Mouse (Mus musculus) spleen, postnatal 10 days (tissue): ENCODE data around the gene Tmem189.
"Not testable (repeated sequence)": the region's sequence is repeated elsewhere in the genome, so short reads cannot be mapped to it uniquely, and the experiment has no call there.

ENCODE experiments used
- DNase-seq, 2 experiments: peaks; one replicate each; pipeline ENCODE4 v3.0.0; 2021 to 2022; ENCODE audit warnings: low spot score in 2 of 2

Tmem189 gene

DNA sequence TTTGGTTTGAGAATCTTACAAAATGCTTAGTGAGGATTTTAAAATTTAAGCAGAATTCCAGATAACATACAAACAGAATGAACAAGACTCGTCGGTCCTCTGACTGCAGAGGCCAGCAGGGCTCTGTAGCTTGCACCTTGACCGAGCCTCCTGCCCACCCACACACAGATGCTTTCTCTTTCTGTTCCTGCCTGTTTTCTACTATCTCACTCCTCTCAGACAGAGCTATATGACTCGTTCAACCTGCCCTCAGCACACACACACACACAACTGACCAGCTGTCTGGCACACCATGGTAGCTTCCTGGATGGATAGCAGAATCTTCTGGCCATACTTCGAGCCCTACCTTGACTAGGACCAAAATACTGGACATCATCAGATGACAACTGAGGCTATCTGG, 66.7 kb downstream of the Tmem189 start:
- no peak for DNase-seq

DNA sequence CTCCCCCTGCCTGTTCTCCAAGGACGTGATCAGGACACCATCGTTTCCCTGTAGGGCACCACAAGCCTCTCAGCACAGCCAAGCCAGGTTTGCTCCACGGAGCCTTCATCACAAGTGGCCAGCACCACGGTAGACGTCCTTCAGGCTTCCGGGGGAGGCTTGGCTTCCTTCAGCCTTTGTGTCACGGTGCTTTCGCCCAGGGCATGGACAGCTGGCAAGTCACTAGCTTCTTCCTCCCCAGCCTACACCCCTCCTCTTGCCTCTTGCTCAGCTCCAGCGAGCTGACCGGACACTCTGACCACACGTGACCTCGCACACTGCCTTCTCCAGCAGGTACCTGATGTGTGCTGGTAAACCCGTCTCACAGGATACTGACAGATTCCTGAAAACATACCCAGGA, 67.3 kb downstream of the Tmem189 start:
- no peak for DNase-seq

DNA sequence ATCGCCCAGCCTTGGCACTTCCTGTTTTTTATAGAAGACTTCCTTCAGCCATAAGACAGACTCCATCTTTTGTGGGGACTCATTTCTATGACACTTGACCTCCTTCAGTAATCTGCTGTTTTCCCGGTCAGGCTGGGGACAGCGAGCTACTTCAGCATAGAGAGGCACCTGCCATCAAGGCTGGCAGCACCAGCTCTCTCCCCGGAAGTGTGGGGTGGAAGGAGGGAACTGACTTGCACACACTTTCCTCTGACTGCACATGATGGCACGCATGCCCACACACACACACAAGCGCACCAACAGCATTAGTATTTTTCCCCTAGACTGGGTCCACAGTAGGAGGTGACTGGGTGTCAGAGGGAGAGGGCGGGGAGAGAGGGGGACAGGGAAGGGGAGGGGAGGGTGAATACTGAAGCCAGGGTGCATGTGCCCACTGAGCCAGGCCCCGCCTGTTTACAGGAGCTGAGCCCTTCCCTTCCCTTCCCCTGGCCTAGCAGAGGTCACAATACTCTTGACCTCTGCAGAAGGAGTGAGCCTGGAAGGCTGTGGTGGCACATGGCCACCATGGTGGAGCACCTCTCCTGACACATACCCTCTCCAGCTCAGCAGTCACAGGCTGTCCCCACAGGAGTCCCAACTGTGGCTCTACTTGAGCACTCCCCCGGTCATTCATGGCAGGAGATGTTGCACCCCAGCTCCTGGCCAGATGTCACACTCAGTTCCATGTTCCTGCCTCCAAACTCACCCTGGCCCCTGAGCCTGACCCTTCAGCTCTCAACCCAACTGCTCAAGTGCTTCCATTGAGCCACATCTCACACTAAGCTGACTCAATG, 68.2 kb downstream of the Tmem189 start:
- no peak for DNase-seq

DNA sequence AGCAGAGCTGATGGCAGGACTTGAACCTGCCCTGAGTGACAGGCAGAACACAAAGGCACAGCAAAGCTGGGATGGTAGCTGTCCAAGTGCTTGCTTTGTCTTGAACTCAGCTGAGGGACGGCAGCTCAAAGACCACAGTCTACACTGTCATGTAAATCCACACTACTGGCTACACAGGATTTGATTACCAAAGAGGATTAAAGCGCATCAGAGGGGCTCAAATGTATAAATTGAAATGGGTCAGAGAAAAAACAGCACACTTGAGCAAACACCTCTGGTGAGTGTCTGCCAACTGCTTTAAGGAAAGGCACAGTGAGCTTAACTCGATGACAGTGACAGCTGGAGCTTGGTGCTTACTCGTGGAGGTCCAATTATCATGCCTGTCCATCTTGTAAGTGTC, 72.2 kb downstream of the Tmem189 start:
- DNase-seq = no peak

DNA sequence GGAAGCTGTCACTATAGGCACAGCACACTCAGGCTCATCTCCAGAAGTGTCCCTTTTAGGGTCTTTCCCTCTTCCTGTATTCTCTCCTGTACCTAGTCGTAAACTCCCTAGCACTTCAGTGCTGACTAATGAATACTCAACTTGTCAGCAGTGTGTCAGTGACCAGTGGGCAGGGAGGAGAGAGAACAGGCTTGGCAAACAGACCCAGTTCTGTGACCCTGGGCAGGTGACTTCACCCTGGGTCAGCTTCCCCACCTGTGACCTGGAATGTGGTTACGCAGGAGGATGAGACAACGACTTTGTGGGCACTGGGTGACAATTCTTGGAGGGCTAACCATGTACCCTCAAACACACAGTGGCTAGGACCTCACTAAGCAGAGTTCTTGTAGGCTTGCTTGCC, 72.6 kb downstream of the Tmem189 start:
- no peak for DNase-seq

DNA sequence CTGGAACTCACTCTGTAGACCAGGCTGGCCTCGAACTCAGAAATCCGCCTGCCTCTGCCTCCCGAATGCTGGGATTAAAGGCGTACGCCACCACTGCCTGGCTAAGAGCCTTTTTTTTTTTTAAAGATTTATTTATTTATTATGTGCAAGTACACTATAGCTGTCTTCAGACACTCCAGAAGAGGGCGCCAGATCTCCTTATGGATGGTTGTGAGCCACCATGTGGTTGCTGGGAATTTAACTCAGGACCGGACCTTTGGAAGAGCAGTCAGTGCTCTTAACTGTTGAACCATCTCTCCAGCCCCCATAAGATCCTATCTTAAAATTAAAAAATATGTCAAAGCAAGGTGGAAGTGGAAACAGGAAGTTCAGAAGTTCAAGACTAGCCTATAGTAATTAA, 76.3 kb downstream of the Tmem189 start:
- DNase-seq = not testable (repeated sequence)

DNA sequence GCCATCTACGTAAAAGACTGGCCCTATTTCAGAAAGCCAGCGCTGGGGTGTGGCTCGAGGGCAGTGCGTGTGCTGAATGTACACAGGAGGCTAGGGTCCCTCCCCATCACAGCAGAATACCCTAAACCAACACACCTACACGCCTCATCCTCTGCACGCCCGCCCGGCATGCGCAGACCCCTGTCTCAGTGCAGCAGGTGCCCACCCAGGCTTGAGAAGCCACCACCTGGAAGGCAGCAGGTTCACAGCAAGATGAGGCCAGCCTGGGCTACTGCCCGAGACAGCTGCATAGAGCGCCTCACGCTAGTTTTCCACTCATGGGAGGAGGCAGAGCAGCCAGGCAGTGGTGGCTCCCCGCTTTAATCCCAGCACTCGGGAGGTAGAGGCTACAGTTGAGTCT, 77.5 kb downstream of the Tmem189 start:
- DNase-seq = no peak

DNA sequence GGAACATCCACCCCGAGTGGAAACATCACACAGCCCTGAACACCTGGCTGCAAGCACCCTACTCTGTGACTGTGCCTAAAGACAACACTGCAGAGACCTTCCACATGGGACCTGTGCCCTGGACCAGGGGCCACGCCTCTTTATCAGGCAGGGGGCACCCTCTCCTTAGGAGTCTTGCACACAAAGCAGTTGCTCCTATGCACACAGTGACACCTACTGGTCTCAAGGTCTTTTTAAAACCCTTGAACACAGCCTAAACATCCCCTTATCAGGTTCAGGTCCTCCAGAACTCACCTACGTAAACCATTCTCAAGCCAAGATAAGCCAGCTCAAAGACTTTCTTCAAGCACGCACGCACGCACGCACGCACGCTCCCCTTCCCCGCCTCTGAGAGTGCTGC, 78.3 kb downstream of the Tmem189 start:
- DNase-seq = no peak

DNA sequence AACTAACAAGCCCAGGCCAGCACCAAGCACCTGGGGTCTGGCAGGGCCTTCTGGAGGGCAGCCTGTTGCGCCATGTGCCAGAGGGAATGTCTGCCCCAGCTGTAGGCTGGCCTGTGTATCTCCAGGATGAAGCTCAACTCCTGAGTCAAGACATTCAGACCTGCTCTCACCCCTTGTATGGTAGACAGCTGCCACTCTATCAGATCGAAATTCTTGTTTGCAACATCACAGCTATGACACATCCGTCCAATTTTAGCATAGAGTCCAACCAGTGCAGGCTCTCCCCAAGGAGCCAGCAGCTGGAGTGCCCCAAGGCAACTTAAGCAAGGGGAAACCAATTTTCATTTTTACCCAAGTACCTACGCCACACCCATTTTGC, 82.9 kb downstream of the Tmem189 start:
- no peak for DNase-seq

DNA sequence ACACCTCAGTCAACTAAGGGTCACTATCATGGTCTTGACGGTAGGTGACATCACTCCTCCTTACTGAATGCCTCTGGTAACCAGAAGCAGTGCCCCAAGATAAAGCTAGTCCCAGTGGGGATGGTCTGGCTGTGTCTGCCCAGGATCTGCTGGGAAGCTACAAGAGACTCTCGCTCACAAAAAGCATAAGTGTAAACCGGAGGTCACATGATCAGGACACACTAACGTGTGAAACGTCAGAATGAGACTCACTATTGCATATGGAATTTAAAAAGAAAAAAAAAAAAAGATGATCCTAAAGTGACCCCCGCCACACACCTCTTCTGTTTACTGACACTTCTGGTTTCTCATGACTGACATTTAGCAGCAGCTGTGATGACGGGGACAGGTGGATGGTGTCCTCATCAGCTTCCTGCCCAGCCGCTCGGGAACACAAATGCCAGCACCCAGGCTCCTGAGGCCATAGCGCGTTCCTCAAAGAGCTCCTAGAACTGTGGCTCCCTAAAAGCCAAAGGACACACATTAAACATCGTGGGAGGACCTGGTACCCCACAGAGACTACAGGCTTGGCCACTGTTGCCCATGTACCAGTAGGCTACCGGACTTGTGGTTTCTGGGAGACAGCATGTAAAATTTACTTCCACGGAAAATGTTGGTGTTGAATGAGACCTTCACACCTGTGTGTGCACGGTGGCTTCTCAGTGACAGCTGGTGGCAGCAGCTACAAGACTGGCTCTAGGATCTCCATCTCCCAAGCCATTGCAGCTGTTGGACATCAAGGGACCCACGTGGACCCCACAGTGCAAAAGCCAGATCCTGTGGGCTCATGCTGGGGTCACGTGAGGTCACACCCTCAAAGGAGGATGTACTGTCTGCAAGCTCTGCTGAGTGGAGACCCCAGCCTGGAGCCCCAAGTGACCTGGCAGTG, 83.5 kb downstream of the Tmem189 start:
- DNase-seq = no peak

DNA sequence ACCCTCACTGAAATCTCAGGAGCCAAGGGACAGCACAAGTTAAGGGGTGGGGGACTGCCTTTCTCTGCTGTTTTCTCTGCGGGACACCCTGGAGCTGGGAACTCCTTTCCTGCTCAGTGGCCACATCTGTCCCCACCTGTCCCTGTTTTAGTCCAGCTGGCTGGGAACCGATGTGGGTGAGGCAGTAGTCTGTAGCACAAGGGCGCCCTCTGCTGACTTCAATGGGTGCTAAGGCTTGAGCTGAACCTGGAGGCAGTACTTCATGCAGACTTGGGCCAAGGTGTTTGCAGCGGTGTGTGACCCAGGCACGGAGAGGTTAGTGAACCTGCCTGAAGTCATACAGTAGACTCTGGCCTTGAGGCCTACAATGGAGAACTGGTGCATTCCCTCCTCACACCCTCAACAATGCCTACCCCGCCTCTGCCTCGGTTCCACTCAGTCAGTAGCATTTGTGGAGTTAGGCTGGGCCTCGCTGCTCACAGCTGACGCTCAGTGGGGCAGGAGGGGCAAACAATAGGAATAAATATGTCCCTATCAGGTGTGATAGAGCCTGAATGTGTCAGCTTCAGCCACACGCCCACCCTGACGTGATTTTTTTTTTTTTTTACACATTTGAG, 84.3 kb downstream of the Tmem189 start:
- DNase-seq = peak; percentile 87 to 91

DNA sequence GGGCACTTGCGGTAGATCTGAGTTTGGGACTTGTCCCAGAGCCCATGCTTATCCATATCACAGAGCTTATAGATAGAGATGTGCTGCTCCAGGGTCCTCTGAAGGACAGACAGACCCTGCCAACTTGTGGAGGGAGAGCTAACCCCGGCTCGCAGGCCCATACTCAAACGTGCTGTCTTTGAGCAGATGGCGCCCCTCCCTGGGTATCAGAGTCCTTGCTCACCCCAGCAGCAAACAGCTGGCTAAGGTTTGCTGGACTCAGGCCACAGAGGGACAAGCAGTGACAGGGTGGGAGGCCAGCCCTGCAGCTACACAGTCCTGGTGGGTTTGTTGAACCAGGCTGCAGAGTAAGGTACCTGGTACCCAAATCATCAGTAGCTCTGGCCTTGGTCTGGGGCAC, 86.6 kb downstream of the Tmem189 start:
- peak in 1 of 2 experiments; percentile 42 for DNase-seq

DNA sequence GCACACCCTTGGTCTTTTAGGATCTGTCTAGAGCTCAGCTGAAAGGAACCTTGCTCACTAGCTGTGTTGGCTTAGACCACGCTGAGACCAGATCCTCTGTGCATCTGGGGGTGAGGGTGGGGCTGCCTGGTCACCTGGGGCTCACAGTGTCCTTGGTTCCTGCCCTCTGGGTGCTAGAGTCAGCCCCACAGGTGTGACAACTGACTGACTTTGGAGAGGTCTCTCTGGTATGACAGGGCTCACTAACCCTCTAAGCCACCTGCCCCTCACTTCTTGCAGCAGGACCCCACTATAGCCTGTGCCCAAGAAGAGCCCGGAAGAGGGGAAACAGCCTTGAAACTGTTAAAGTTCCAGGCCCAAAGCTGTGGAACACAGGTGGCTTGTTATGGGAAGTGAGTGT, 87.3 kb downstream of the Tmem189 start:
- no peak for DNase-seq

DNA sequence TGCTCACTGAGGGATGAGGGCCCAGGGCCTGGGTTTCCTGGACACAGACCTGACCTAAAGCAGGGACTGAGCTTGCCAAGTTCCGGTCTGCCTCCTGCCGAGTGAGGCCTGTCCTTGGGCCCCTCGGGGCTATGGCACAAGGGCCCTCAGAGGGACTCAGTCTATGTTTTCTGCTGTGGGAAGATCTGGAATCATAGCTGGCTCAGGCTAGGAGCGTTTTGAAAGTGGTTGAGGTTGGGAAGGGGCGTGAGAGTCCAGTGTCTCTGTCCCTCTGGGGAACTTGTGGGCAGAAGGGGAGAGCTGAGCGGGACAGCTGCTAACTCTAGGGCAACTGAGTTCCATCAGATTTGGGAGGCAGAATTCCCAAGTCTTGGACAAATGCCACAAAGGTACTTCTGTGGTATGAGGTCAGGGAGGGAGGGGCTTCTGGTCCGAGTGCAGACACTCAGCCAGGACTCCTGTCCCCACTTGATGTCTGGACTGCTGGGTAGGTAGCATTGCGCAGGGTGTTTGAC, 89.1 kb downstream of the Tmem189 start:
- no peak for DNase-seq

DNA sequence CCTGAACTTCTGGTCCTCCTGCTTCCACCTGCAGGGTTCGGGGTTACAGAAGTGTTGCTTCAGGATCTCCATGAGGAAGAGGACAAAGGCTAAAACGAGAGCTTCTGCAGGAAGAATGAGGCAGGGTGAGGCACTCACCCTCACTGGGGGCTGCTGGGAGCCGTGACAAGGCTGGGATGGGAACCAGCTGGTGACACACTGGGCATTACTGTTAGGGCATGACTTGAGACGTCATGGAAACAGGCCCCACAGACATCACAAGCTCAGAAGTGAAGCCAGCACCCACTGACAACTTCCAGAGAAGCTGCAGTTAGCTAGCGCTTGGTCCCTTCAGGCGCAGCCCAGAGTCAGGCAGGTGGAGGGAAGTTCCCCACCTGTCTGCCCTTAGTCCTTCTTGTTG, 89.7 kb downstream of the Tmem189 start:
- no peak for DNase-seq

DNA sequence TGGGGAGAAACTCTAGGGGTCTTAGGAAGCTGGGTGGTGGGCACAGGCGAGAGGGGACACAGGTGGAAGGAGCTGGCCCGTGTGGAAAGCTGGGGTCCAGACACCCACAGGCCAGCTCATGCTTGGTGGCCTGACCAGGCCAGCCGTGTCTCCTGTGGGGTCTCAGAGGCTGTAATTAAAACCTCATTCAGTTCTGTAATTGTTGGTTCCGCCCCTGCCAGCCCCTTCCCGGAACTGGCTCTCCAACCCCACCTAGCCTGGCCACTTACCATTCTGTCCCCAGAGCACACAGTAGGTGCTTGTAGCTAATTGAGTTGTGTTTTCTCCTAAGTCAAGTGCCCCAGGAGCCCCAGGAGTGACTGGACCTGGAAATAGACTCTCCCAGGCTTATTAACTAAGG, 90.4 kb downstream of the Tmem189 start:
- no peak for DNase-seq

DNA sequence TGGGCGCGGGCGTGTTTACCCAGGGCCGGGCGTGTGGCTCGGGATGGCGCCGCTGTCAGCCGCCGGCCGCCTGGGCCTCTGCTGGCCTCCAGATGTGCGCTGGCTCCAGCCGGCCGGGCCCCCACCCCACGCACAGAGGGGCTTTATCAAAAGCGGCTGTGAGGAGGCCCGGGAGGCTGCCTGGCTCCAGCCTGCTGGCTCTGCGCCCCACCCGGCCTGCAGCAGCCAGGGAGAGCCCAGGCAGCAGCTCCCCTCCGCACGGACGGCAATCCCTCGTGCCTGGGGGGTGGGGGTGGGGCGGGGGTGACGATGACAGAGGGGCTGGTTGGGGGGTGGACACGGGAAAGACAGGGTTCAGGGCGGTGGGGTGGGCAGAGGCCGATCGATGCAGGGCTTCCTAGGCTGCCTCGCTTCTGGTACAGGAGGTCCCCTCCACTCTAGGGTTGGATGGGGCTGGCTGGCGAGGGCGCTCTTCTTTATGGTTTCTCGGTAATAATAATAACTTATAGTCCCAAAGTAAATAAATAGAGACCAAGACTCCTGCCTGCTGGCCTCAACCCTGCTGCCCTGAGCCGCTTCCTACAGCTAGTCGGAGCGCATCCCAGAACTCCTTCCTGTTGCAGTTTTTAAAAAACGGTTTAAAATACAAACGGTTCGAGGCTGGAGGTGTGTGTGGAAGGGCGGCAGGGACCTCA, 92.0 kb downstream of the Tmem189 start:
- no peak for DNase-seq

DNA sequence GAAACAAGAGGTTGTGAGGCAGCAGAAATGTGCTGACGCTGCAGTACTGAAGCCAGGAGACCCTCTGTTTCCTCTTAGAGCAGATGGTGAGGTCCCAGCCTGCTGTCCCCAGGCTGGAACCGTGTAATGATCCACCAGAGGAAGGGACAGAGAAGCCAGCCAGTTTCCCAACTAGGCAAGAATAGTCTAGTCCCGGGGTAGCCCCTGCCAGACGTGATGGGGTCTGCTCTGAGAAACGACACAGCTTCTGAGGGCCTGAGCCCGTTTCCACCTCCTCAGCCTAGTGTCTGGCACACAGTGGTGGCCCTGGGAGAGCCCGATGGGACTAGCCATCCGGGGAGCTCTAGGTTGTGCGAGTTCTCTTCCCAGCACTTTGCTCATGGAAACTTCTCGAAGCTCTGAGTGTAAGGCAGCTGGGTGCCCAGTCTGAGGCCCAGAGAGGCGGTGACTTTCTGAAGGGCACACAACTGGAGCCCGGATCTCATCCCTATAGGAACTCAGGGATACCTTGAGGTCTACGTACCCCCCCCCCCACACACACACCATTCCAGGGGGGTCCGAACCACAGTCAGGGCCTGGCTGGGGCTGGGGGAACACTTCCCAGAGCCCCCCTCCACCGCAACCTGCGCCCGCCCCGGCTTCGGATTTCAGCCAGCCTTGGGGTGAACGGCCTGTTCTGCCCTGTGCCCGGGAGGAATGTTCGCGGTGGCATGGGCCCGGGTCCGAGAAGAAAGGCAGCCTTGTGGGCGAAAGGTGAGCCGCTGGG, 92.7 kb downstream of the Tmem189 start:
- no peak for DNase-seq

DNA sequence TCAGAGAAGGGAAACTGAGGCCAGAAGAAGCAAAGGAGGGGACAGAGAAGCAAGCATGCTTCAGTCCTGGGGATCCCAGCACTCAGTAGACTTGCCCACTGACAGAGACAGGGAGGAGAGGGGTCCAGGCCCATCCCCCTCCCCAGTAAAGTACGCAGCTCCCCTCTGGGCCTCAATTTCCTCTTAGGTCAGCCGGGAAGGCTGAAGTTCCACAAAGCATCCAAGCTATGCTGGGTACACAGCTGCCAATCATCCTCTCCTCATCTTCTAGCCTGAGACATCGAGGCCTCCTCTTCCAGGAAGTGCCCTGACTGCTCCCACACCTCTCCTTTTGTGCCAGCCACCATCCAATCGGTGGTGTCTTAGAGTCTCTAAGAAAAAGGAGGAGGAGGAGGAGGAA, 93.4 kb downstream of the Tmem189 start:
- no peak for DNase-seq

DNA sequence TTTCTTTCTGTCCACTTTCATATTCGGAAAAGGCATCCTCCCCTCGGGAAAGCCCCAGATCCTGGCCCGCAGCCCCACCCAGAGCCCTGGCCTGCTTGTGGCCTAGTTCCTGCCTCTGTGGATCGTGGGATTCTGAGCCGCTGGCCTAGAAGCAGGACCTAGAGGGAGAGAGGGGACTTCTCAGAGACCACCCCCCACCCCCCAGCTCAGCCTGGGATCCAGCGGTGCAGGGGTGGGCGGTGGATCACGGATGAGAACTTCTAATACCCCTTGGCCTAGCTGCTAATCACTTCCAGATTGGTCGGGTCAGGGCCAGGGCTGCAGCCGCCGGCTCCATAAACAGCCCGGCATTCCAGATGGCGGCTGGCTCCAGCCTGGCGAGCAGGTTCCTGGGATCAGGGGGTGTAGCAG, 93.9 kb downstream of the Tmem189 start:
- DNase-seq = no peak

DNA sequence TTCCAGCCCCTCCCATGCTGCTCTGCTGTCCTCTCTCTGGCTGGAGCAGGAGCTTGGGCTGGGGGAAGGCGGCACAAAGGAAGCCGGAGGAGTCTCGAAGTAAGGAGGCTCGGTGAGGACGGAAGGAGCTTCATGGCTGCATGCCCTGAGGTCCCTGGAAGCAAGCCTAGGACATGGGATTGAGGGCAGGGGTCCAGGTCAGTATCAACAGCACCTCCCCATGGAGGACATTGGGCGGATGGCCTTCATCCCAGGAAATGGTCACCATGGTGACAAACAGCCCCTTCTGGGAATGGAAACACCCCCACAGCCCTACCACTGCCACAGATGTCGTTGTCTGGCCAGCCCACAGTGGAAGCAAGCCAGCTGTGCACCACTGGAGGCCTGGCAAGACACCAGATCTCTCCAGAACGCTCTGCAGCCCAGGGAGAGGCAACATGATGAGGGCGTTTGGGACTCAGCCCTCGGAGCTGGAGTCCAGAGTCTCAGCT, 95.1 kb downstream of the Tmem189 start:
- DNase-seq = peak in 1 of 2 experiments; percentile 46
